Mouse (Mus musculus) liver, embryonic 14.5 days (tissue): ENCODE results near the gene Rtn4rl1. TPM values are rescaled to one million over a fixed set of nuclear protein-coding genes. Genes with fewer than 3 reads are reported as not detected.
A peak's percentile ranks its signal among the peaks of the same experiment; 100 is the strongest.

Experiments used
- ATAC-seq: fragments of 200-750 bp; cut with Nextera tagmentation; 2 replicates; pipeline ENCODE4 v1.8.0; 2017; ENCODE audit warnings: moderate number of reproducible peaks, mild to moderate bottlenecking, moderate library complexity; ENCODE audit not compliant: insufficient read depth
- DNase-seq, 3 experiments: peaks; one replicate each; pipeline ENCODE4 v3.0.0-alpha.2; 2012 to 2013; ENCODE audit warnings: low read depth in 3 of 3, low spot score in 3 of 3
- H3K27ac ChIP-seq: fragments of 300-500 bp; sonication (generic); 2 replicates; pipeline ENCODE4 v1.5.1; 2014; ENCODE audit warnings: moderate library complexity, mild to moderate bottlenecking, control low read depth, inconsistent platforms
- H3K27me3 ChIP-seq: fragments of 300-500 bp; sonication (generic); 2 replicates; pipeline ENCODE4 v1.6.1; 2014; ENCODE audit warnings: mild to moderate bottlenecking, low read length, moderate library complexity; ENCODE audit not compliant: control insufficient read depth, insufficient read depth
- H3K36me3 ChIP-seq: fragments of 300-500 bp; sonication (generic); replicated peaks from 2 replicates; pipeline ENCODE4 v1.6.1; 2014; ENCODE audit warnings: low read depth; ENCODE audit not compliant: control insufficient read depth, insufficient read depth
- H3K4me1 ChIP-seq, 2 experiments: fragments of 200-500 bp in 1 of 2; fragments of 300-500 bp in 1 of 2; sonication (generic) in 1 of 2; replicated peaks; 2 replicates each; pipeline ENCODE4 v1.6.1; 2012 to 2014; ENCODE audit warnings: antibody characterized with exemption in 1 of 2, inconsistent platforms in 1 of 2, low read length in 1 of 2; ENCODE audit not compliant: control insufficient read depth in 2 of 2, insufficient read depth in 2 of 2
- H3K4me2 ChIP-seq: fragments of 300-500 bp; sonication (generic); 2 replicates; pipeline ENCODE4 v1.6.1; 2014; ENCODE audit warnings: low read depth, mild to moderate bottlenecking, control low read depth, moderate library complexity
- H3K4me3 ChIP-seq, 2 experiments: fragments of 200-500 bp in 1 of 2; fragments of 300-500 bp in 1 of 2; sonication (generic) in 1 of 2; 2 replicates each; pipeline ENCODE4 v1.5.1; 2012 to 2014; ENCODE audit warnings: low read depth in 2 of 2, low read length in 2 of 2, mild to moderate bottlenecking in 2 of 2, control low read depth in 1 of 2, inconsistent platforms in 1 of 2, moderate library complexity in 1 of 2; ENCODE audit not compliant: insufficient read depth in 1 of 2
- H3K9ac ChIP-seq: fragments of 300-500 bp; sonication (generic); replicated peaks from 2 replicates; pipeline ENCODE4 v1.6.1; 2014; ENCODE audit warnings: mild to moderate bottlenecking, control low read depth, moderate library complexity
- H3K9me3 ChIP-seq: fragments of 300-500 bp; sonication (generic); 2 replicates; pipeline ENCODE4 v1.6.1; 2016; ENCODE audit warnings: low read length, mixed read lengths; ENCODE audit not compliant: control insufficient read depth
- CTCF ChIP-seq: IDR thresholded peaks from 2 replicates; pipeline ENCODE4 v1.5.1; 2016; ENCODE audit warnings: antibody characterized with exemption, low read depth, control low read depth
- EP300 ChIP-seq: IDR thresholded peaks from 2 replicates; pipeline ENCODE4 v1.6.1; 2016; ENCODE audit warnings: antibody characterized with exemption, low read depth
- WGBS: fragments of 180-500 bp; shearing (Covaris S2); extraction: QIAGEN DNeasy Blood & Tissue Kit; methylation state at CpG from one replicate; pipeline ENCODE4 v1.1.7; 2014; ENCODE audit not compliant: insufficient replicate concordance; 5-methylcytosine and 5-hydroxymethylcytosine counted together
- polyA plus RNA-seq, 2 experiments: library from polyadenylated mRNA; depleted of rRNA in 1 of 2; stranded (reverse) in 1 of 2; unstranded in 1 of 2; fragments of >200 nt; fragmentation: Nextera tagmentation in 1 of 2; extraction: Ambion mirVana in 1 of 2; gene quantifications; 2 replicates each; pipeline versions ENCODE4 v1.2.1 to v1.2.3; 2012 to 2014

Rtn4rl1 gene
- polyA plus RNA-seq, 2 experiments = 0.56 to 0.98 TPM

DNA sequence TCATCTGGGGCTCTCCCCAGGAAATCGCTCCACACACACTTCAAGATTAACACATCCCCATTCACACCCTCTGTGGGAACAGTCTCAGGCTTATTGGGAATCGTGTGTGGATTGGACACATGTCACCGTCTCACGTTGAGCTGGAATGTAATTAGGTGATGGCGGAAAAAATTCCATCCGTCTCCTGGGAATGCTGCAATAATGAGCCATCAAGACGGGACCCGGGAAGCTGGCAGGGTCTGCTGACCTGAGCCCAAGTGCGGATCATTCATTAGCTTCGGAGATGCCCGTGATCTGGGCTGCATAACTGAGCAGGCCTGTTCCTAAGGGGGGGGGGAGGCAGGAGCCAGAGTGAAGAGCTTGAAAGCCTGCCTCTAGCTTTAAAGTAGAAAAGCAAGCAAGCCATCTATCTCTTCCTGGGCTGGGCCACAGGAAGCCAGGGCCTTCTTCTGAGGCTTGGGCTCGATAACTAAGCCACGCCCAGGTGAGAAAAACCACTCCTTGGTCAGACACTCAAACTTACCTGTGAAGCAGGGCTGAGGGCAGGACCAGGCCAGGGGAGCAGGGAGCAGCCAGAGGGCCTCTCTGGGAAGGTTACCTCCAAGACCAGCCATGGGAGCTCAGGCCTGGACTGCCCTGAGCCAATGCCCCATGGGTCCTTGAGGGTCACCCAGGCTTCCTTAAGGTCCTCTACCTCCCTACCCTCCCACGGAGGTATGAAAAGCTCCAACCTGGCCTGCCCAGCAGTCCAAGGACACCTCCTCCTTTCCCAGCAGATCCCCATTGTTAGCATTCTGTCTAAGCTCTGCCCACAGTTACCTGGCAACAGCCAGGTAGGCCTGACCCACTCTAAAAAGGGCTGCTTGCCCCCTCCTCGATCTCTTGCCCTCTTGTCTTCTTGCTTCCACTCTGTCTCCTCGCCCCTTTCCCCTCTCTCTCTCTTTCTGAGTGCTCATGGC is 52.1 kb downstream of the Rtn4rl1 start:
- ATAC-seq = peak; percentile 37; the same call in 1 of the 2 replicates
- WGBS = 55% methylated on average over 16 of the region's 16 CpGs
- DNase-seq = no peak
- TF ChIP-seq EP300 (no peak), CTCF (no peak)
- no peaks in the 10 kb centered on the region for H3K9me3 ChIP-seq
- H3K9ac ChIP-seq = no peak overlapping the region; the same call in 1 of the 2 replicates
- H3K4me3 ChIP-seq = no peak overlapping the region
- H3K27me3 ChIP-seq = no peaks in the 10 kb centered on the region
- H3K27ac ChIP-seq = no peak overlapping the region
- no peaks in the 10 kb centered on the region for H3K36me3 ChIP-seq
- no peak overlapping the region for H3K4me2 ChIP-seq
- peaks cover 12 to 17% of the 10 kb centered on the region in 2 experiments for H3K4me1 ChIP-seq

GRCm38 (mm10) chr11:75246589-75246988 is 53.0 kb downstream of the Rtn4rl1 start:
- Histone ChIP-seq H3K9ac (no peak overlapping the region), H3K4me2 (no peak overlapping the region), H3K9me3 (no peaks in the 10 kb centered on the region), H3K27ac (no peak overlapping the region), H3K36me3 (no peaks in the 10 kb centered on the region), H3K27me3 (no peaks in the 10 kb centered on the region), H3K4me3 (no peak overlapping the region), H3K4me1 (peaks cover 10 to 15% of the 10 kb centered on the region in 2 experiments)
- no peak for ATAC-seq
- DNase-seq = no peak
- TF ChIP-seq EP300 = no peak
- no peak for TF ChIP-seq CTCF
- 75% methylated on average over 8 of the region's 8 CpGs for WGBS

GRCm38 (mm10) chr11:75247137-75247730 is 53.7 kb downstream of the Rtn4rl1 start:
- peaks cover 10 to 15% of the 10 kb centered on the region in 2 experiments for H3K4me1 ChIP-seq
- no peak for ATAC-seq
- TF ChIP-seq EP300 (no peak), CTCF (no peak)
- DNase-seq = no peak
- H3K36me3 ChIP-seq = no peaks in the 10 kb centered on the region
- H3K27me3 ChIP-seq = no peaks in the 10 kb centered on the region
- no peaks in the 10 kb centered on the region for H3K9me3 ChIP-seq
- 77% methylated on average over 10 of the region's 10 CpGs for WGBS
- H3K9ac ChIP-seq = no peak overlapping the region
- H3K4me3 ChIP-seq = no peak overlapping the region
- H3K27ac ChIP-seq = no peak overlapping the region
- H3K4me2 ChIP-seq = no peak overlapping the region

GRCm38 (mm10) chr11:75249588-75249987 is 56.0 kb downstream of the Rtn4rl1 start:
- peaks cover 12 to 18% of the 10 kb centered on the region in 2 experiments for H3K4me1 ChIP-seq
- no peaks in the 10 kb centered on the region for H3K36me3 ChIP-seq
- TF ChIP-seq EP300 (no peak), CTCF (no peak)
- no peak overlapping the region for H3K4me2 ChIP-seq
- H3K9me3 ChIP-seq = no peaks in the 10 kb centered on the region
- H3K27me3 ChIP-seq = no peaks in the 10 kb centered on the region
- no peak for DNase-seq
- no peak overlapping the region for H3K4me3 ChIP-seq
- H3K27ac ChIP-seq = no peak overlapping the region
- no peak overlapping the region for H3K9ac ChIP-seq
- ATAC-seq = no peak
- 73% methylated on average over 9 of the region's 9 CpGs for WGBS

DNA sequence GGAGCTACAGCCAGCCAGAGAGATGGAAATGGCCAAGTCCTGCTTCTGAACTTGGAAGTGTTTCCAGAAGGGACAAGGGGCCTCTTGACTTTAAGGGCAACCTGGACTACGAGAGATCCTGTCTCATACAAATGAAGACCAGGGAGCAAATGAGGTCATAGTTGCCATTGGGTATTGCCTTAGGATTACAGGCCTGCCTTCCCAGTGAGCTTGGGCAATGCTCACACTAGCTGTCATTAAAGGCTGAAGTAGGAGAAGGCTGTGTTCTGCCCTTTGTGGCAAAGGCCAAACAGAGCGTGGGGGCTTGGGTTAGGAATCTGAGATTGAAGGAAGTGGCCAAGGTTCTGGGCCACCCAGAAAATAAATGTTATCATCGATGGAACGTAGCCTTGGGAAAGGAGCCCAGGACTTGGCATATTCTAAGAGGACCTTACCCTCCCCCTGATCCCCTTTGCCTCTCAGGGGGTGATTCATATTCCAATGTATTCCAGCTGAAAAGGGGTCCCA is 57.5 kb downstream of the Rtn4rl1 start:
- no peak overlapping the region for H3K4me2 ChIP-seq
- no peaks in the 10 kb centered on the region for H3K27me3 ChIP-seq
- peaks cover 5 to 11% of the 10 kb centered on the region in 2 experiments for H3K4me1 ChIP-seq
- DNase-seq (no peak), ATAC-seq (no peak)
- TF ChIP-seq CTCF (no peak), EP300 (no peak)
- WGBS = 75% methylated on average over 4 of the region's 4 CpGs
- H3K9me3 ChIP-seq = no peaks in the 10 kb centered on the region
- H3K9ac ChIP-seq = no peak overlapping the region
- no peak overlapping the region for H3K4me3 ChIP-seq
- H3K27ac ChIP-seq = no peak overlapping the region
- H3K36me3 ChIP-seq = no peaks in the 10 kb centered on the region
